Mouse (Mus musculus): ENCODE measurements around the gene Gm35315.
A peak's percentile ranks its signal among the peaks of the same experiment; 100 is the strongest.
"Not testable (repeated sequence)": the region's sequence is repeated elsewhere in the genome, so short reads cannot be mapped to it uniquely, and the experiment has no call there.

The Gm35315 gene

DNA sequence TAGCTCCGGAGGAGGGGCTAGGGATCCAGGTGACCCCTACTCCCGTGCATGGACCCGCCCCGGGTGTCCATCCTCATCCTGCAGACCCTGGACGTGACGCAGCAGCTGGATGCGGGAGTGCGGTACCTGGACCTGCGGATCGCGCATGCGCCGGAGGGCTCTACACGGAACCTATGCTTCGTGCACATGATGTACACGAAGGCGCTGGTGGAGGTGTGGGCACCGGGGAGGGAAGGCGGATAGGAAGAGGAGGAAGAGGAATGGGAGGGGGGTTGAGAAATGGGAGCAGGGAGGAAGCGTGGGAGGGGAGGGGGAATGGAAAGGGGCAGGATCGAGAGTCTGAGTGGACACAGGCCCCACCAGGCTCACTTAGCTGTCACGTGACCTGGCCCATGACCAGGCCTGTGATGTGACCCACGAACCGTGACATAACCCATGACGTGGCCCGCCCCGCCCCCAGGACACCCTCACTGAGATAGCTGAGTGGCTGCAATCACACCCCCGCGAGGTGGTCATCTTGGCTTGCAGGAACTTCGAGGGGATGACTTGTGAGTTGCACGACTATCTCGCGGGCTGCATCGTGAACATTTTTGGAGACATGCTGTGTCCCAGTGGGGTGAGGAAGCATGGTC lies 7.6 kb upstream of the Gm35315 start:
- DNase-seq (ENCODE audit: low read depth, low spot score): peak; percentile 61

- no peak for DNase-seq (ENCODE audit: low read depth, low spot score)
Measured at GRCm38 (mm10) chr5:110100921-110101631, 6.9 kb upstream of the Gm35315 start.

- no peak for DNase-seq (ENCODE audit: low read depth, low spot score)
Measured at GRCm38 (mm10) chr5:110099656-110100580, 5.7 kb upstream of the Gm35315 start, which contains the start of gene Plcxd1. Gene Plcxd1 (plus strand): TSS chr5:110099969.

- DNase-seq (ENCODE audit: low read depth, low spot score): peak; percentile 73
Measured at GRCm38 (mm10) chr5:110098991-110099477, 4.8 kb upstream of the Gm35315 start.

DNA sequence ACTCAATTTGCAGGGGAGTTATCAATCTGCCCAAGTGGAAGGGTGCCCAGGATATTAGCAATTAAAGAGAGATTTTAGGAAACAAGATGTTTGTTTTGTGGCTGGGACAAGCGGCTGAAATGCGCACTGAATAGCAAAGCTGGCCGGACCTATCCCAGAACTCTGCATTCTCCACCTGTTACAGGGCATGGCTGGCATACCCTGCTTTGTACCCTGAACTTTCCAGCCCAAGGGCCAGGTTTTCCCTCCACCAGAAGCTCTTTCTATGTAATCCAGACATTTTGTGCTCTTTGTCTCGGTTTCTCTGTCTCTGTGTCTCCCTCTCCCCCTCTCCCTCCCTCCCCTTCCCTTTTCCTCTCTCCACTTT lies 610 bp upstream of the Gm35315 start:
- DNase-seq (ENCODE audit: low read depth, low spot score): no peak

DNA sequence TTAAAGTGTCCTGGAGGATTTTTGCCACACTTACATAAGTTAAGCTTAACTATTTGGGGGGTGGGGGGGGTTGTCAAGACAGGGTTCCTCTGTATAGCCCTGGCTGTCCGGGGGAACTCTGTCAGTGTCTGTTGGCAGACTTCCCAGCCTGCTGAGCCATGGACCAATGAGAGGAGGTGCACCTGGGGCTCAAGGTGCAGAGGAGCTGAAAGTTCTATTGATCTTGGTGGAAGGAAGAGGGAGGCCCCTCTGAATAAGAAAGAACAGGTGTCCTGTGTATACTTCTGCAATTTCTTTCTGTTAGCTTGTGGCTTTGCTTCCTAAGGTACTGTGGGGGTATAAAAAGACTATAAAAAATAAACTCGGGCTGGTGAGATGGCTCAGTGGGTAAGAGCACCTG lies 2.7 kb downstream of the Gm35315 start:
- no peak for DNase-seq (ENCODE audit: low read depth, low spot score)

DNA sequence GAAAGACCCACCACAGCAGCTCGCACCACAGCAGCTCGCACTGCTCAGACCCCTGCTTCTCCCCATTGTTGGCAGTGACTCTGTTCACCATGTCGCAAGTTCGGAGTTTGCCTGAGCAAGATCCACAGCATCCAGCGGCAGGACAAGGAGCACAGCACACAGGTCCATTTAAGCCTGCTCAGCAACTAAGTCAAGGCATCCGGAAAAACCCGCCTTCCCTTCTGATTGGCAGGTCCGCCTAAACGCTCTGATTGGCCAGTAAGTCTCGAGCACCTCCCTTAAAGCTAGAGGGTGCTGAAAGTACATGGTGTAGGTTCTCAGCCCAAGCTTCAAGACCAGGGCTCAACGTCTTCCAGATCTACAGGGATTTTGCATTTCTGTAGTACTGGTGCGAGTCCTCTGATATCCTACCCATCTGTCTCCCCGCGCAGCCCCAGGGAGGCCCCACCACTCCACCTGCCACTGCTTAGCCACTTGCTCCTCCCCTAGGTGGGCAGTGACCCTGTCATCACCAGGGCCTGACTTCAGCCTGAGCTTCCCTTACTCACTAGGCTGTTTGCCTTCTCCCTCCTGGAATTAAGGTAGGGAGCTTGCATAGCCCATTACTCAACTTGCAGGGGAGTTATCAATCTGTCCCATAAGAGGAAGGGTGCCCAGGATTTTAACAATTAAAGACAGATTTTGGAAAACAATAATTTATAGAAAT lies 7.9 kb downstream of the Gm35315 start:
- DNase-seq (ENCODE audit: low read depth, low spot score): no peak

DNA sequence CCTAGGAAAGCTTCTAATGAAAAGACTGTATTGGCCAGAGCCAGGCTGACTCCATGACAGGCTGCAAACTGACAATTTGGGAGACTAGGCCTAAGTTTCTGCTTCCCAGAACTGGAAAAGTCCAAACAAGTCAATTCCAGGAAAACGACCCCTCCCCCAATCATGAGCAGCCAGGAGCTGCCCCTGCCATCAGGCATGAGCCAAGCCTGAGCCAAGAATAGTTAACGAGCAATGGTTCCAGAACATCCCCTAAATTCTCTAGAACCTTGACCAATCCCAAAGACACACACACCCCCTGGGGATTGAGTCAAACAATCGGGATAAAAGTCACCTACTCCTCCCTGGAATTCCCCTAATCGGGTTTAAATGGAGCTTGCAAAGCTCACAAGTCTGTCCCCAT lies 11.3 kb downstream of the Gm35315 start:
- no peak for DNase-seq (ENCODE audit: low read depth, low spot score)

DNA sequence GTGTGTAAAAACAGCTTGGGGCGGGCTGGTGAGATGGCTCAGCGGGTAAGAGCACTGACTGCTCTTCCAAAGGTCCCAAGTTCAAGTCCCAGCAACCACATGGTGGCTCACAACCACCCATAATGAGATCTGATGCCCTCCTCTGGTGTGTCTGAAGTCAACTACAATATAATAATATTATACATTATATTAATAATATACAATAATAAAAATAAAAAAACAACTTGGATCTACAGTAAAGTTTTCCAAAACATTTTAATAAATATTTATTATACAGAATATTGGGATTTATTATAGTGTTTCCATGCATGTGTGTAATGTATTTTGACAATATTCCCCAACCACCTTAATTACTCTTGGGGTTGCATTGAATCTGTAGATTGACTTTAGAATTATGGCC lies 21.8 kb downstream of the Gm35315 start, which contains the start of gene Gm17655:
TSS of gene Gm17655 (minus strand) at position 101 of the 400 bp plus-strand sequence.
- not testable (repeated sequence) for DNase-seq (ENCODE audit: low read depth, low spot score)

- DNase-seq (ENCODE audit: low read depth, low spot score): peak; percentile 77
Measured at GRCm38 (mm10) chr5:110057637-110058408, 36.4 kb downstream of the Gm35315 start.
